ENCODE assay signal across 7 mouse cellular contexts in the genomic region with DNA sequence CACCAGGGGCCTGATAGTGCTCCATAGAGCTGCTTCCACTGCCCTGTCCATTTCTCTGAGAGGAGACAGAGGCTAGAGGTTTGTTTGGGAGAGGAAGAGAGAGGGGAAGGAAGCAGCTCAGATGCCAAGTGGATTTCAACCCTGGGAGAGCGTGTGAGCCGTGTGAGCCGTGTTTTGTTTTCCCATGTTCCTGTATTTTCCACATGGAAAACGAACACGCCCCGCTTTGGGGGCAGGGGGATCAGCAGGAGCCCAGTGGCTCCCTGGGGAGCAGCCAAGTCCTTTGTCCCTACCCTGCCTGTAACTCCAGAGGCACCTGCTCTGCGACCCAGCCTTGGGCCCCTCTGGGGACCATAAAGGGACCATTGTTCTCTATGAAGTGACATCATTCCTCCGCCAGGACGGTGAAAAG. TPM values are rescaled to one million over a fixed set of nuclear protein-coding genes. Genes with fewer than 3 reads are reported as not detected.
DNase-seq lines count a peak whose midpoint lies in the region; ATAC-seq and TF ChIP-seq lines count a peak whose summit lies in the region.

No protein-coding gene starts in this region.

- no peaks in the 10 kb centered on the region; the same call in 1 of the 2 replicates for H3K4me1 ChIP-seq in embryonic facial prominence, embryonic 11.5 days (ENCODE audit: control insufficient read depth, insufficient read depth, low read length)
- no peaks in the 10 kb centered on the region for H3K4me1 ChIP-seq in kidney, adult 2 months (ENCODE audit: control insufficient read depth, insufficient read depth, low read length)
- H3K4me1 ChIP-seq in lung, postnatal 0 days (ENCODE audit: insufficient read depth, low read depth, low read length) = peaks cover 7% of the 10 kb centered on the region
- peaks cover 14% of the 10 kb centered on the region; the same call in 1 of the 2 replicates for H3K4me1 ChIP-seq in stomach, embryonic 14.5 days (ENCODE audit: control insufficient read depth, insufficient read depth, low read length)

- no peak for TF ChIP-seq CTCF in kidney, adult 2 months (conservative IDR thresholded peaks at IDR 0.05; ENCODE audit: insufficient read depth, insufficient read length, low read depth, low read length)
- TF ChIP-seq CTCF in lung, postnatal 0 days (IDR thresholded peaks at IDR 0.05) = no peak

- no peaks in the 10 kb centered on the region for H3K9me3 ChIP-seq in embryonic facial prominence, embryonic 11.5 days (replicated peaks; ENCODE audit: control insufficient read depth, low read length)
- H3K9me3 ChIP-seq in lung, postnatal 0 days (ENCODE audit: low read length) = no peaks in the 10 kb centered on the region
- H3K9me3 ChIP-seq in stomach, embryonic 14.5 days (ENCODE audit: control insufficient read depth, low read depth, low read length) = no peaks in the 10 kb centered on the region

- H3K27me3 ChIP-seq in embryonic facial prominence, embryonic 11.5 days (ENCODE audit: control insufficient read depth, insufficient read depth, low read length) = peaks cover 7% of the 10 kb centered on the region
- no peaks in the 10 kb centered on the region for H3K27me3 ChIP-seq in kidney, adult 2 months (replicated peaks; ENCODE audit: control insufficient read depth, insufficient read depth, low read length)
- no peaks in the 10 kb centered on the region for H3K27me3 ChIP-seq in lung, postnatal 0 days (replicated peaks; ENCODE audit: insufficient read depth, low read length)
- no peaks in the 10 kb centered on the region for H3K27me3 ChIP-seq in stomach, embryonic 14.5 days (ENCODE audit: control insufficient read depth, insufficient read depth, low read length)

- H3K4me2 ChIP-seq in embryonic facial prominence, embryonic 11.5 days (ENCODE audit: low read depth, low read length) = no peak overlapping the region
- no peak overlapping the region for H3K4me2 ChIP-seq in lung, postnatal 0 days (replicated peaks; ENCODE audit: low read depth, low read length)
- 0 out of 2 replicates have a peak overlapping the region, but pooled peaks have one; percentile 7 for H3K4me2 ChIP-seq in stomach, embryonic 14.5 days (replicated peaks; ENCODE audit: low read depth, low read length)

- peak overlapping the region; percentile 83 for H3K27ac ChIP-seq in embryonic facial prominence, embryonic 11.5 days (replicated peaks; ENCODE audit: low read depth, low read length)
- H3K27ac ChIP-seq in kidney, adult 2 months (ENCODE audit: insufficient read depth, low read depth, low read length) = peak overlapping the region; percentile 33
- H3K27ac ChIP-seq in lung, postnatal 0 days (ENCODE audit: low read length) = peak overlapping the region; percentile 70
- H3K27ac ChIP-seq in stomach, embryonic 14.5 days (ENCODE audit: low read length) = peak overlapping the region; percentile 97

- DNase-seq in embryonic facial prominence, embryonic 11.5 days (ENCODE audit: low spot score) = peak; percentile 66
- DNase-seq in heart, adult 8-10 months (ENCODE audit: low spot score) = peak; percentile 80
- DNase-seq in kidney, adult 2 months = peak; percentile 82
- DNase-seq in lung, postnatal 0 days (ENCODE audit: low spot score) = peak; percentile 73
- DNase-seq in left cerebral cortex, postnatal 36 days (ENCODE audit: low spot score in 2 of 2) = no peak
- no peak for DNase-seq in right cerebral cortex, postnatal 14 days

- intact Hi-C loops in left cerebral cortex, postnatal 36 days (cut with DNase I) = no loop called here

- no peaks in the 10 kb centered on the region for H3K36me3 ChIP-seq in embryonic facial prominence, embryonic 11.5 days (replicated peaks; ENCODE audit: control insufficient read depth, insufficient read depth, low read depth, low read length)
- H3K36me3 ChIP-seq in kidney, adult 2 months (ENCODE audit: control insufficient read depth, insufficient read depth, low read length) = no peaks in the 10 kb centered on the region
- H3K36me3 ChIP-seq in lung, postnatal 0 days (ENCODE audit: insufficient read depth, low read length) = no peaks in the 10 kb centered on the region; the same call in 1 of the 2 replicates
- H3K36me3 ChIP-seq in stomach, embryonic 14.5 days (ENCODE audit: control insufficient read depth, insufficient read depth, low read length) = no peaks in the 10 kb centered on the region

- ATAC-seq in embryonic facial prominence, embryonic 11.5 days (replicated peaks; ENCODE audit: insufficient number of reproducible peaks, low FRiP score, low TSS enrichment, low read depth) = peak; percentile 51; the same call in 1 of the 2 replicates
- peak; percentile 65 for ATAC-seq in lung, postnatal 0 days
- peak; percentile 80 for ATAC-seq in stomach, embryonic 14.5 days (ENCODE audit: insufficient number of reproducible peaks, insufficient read depth, low FRiP score, low read depth)

- TF ChIP-seq EP300 in lung, postnatal 0 days (IDR thresholded peaks at IDR 0.05) = peak; percentile 64; the same call in 1 of the 2 replicates

- TF ChIP-seq POLR2A in kidney, adult 2 months (IDR thresholded peaks at IDR 0.05; ENCODE audit: low read depth, low read length) = no peak

- peak overlapping the region; percentile 5 for H3K9ac ChIP-seq in embryonic facial prominence, embryonic 11.5 days (replicated peaks; ENCODE audit: low read length)
- H3K9ac ChIP-seq in lung, postnatal 0 days (replicated peaks; ENCODE audit: low read depth) = no peak overlapping the region
- no peak overlapping the region for H3K9ac ChIP-seq in stomach, embryonic 14.5 days (replicated peaks; ENCODE audit: low read depth, low read length)

- H3K4me3 ChIP-seq in embryonic facial prominence, embryonic 11.5 days (ENCODE audit: low read depth, low read length) = no peak overlapping the region
- no peak overlapping the region for H3K4me3 ChIP-seq in kidney, adult 2 months (ENCODE audit: insufficient read depth, low read depth, low read length)
- no peak overlapping the region for H3K4me3 ChIP-seq in lung, postnatal 0 days (ENCODE audit: low read depth, low read length)
- no peak overlapping the region for H3K4me3 ChIP-seq in stomach, embryonic 14.5 days (ENCODE audit: low read depth, low read length)

- 23% methylated on average over 9 of the region's 9 CpGs for WGBS in embryonic facial prominence, embryonic 11.5 days
- 55% methylated on average over 9 of the region's 9 CpGs for WGBS in kidney, adult 2 months
- 29% methylated on average over 9 of the region's 9 CpGs for WGBS in lung, postnatal 0 days
- 37% methylated on average over 9 of the region's 9 CpGs for WGBS in stomach, embryonic 14.5 days

RNA-seq across cellular contexts. Expression of a gene that starts 51.7 kb away (rescaled TPM):
- 4.0 and 20.8 TPM in 2 replicates for polyA plus RNA-seq in embryonic facial prominence, embryonic 11.5 days (2014; fragmentation: Nextera tagmentation; extraction: Ambion mirVana)
- 1 to 10 TPM in 1 of 4 experiments, under 1 TPM in 3; 0.92 to 1.3 (median 0.93) TPM for total RNA-seq in heart, adult 8-10 months (2022)
- 1.5 and 2.8 TPM in 2 replicates for polyA plus RNA-seq in kidney, adult 2 months (2012; rRNA removed)
- 0.57 and 1.5 TPM in 2 replicates for polyA plus RNA-seq in lung, postnatal 0 days (2015; fragmentation: Nextera tagmentation; extraction: Ambion mirVana)
- polyA plus RNA-seq in stomach, embryonic 14.5 days (2014; fragmentation: Nextera tagmentation; extraction: Ambion mirVana) = 1.1 and 2.1 TPM in 2 replicates
- 1 to 10 TPM; 1.1 to 2.4 TPM for total RNA-seq in left cerebral cortex, postnatal 36 days (2021)

Comparison
In these comparisons a context has a peak if more than half of its experiments do, and no peak if none do; other contexts are left out.
1. DNase-seq: peak in embryonic facial prominence, embryonic 11.5 days (single experiment), heart, adult 8-10 months (single experiment), kidney, adult 2 months (single experiment) and lung, postnatal 0 days (single experiment); none in left cerebral cortex, postnatal 36 days (0 of 2) and right cerebral cortex, postnatal 14 days (single experiment).
2. H3K27ac ChIP-seq: peak in every context shown above with its lines; median percentile 97 in stomach, embryonic 14.5 days; 83 in embryonic facial prominence, embryonic 11.5 days; 70 in lung, postnatal 0 days; 33 in kidney, adult 2 months.
3. Peak in every context shown above with its lines, with median percentiles within 50 percentile points of each other: ATAC-seq.